Comparison of ENCODE assay signal across 22 mouse cellular contexts in the genomic region with DNA sequence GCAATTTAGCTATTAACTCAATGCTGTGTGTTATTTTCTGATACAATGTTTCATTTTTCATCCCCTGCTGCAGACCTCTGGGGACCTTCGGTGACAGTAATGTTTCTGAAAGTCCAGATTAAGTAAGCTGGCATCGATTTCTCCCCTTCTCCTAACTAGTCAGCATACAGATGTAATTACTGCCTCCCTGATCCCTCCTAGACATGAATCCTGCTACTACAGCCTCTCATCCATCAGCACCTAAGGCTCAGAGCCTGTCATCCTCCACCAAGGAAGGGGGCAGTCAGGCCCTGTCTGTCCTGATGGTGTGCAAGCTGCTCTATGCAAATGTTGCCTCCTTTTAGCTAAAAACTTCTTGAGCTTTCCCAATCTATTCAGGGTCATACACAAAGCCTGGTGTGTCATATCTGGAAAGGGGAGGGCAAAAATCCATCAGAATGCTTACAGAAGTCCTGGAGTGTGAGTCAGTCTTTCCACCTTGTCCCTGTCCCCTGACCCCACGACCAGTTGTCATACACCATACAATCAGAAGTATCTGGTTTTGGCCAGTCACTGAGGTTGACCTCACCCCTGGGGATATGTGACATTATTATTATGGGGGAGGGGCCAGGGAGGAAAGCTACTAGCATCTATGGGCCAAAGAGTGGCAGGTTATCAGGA.
DNase-seq lines count a peak whose midpoint lies in the region; ATAC-seq and TF ChIP-seq lines count a peak whose summit lies in the region.
"Had no signal": no experiment of that assay in that cellular context is flagged by ENCODE, and none has a peak within 500 bp of the region (broad histone marks: within the 10 kb centered on the region; RNA-seq: fewer than 3 reads in every experiment).

No protein-coding gene starts in this region.

- WGBS in hindbrain, embryonic 12.5 days = 80% methylated on average over 3 of the region's 3 CpGs
- WGBS in hindbrain, embryonic 10.5 days = 84% methylated on average over 3 of the region's 3 CpGs

- no peak for TF ChIP-seq CTCF in brain, embryonic 14.5 days (IDR thresholded peaks at IDR 0.05; ENCODE audit: borderline replicate concordance, extremely low read depth, insufficient read depth, insufficient read length)
- no peak for TF ChIP-seq CTCF in gastrocnemius, adult 2 months (IDR thresholded peaks at IDR 0.05)

- H3K36me3 ChIP-seq in hindbrain, embryonic 12.5 days = no peaks in the 10 kb centered on the region
- no peaks in the 10 kb centered on the region for H3K36me3 ChIP-seq in hindbrain, embryonic 10.5 days
- H3K36me3 ChIP-seq: embryonic facial prominence, embryonic 15.5 days; forebrain, embryonic 10.5 days; G1E; heart, embryonic 10.5 days had no signal

- intact Hi-C loops in gastrocnemius, adult 2 months (cut with DNase I) = no loop called here

- no peak for TF ChIP-seq POLR2A in brain, embryonic 14.5 days (IDR thresholded peaks at IDR 0.05; ENCODE audit: borderline replicate concordance, extremely low read depth, insufficient read depth, insufficient read length, poor library complexity, severe bottlenecking)

- DNase-seq in hindbrain, embryonic 10.5 days (ENCODE audit: low spot score) = no peak
- DNase-seq in adrenal gland, postnatal 10 days = peak; percentile 18
- DNase-seq in brain, embryonic 14.5 days (ENCODE audit: low read depth) = peak; percentile 1
- DNase-seq in spleen, postnatal 36 days (ENCODE audit: low spot score in 2 of 2) = no peak
- no peak for DNase-seq in gastrocnemius, adult 2 months
- DNase-seq: cerebellum, adult 11 months; cerebellum, adult 8-10 months; cerebellum, postnatal 14 days; embryo, embryonic 11 days; gastrocnemius, postnatal 36 days; heart, adult 11 months; heart, postnatal 10 days; heart, postnatal 4 days; kidney, adult 2 months had no signal

- no peak overlapping the region for H3K27ac ChIP-seq in hindbrain, embryonic 12.5 days
- no peak overlapping the region for H3K27ac ChIP-seq in hindbrain, embryonic 10.5 days
- no peak overlapping the region for H3K27ac ChIP-seq in gastrocnemius, adult 2 months
- H3K27ac ChIP-seq: embryonic facial prominence, embryonic 15.5 days; forebrain, embryonic 10.5 days; heart, embryonic 10.5 days had no signal

- no peaks in the 10 kb centered on the region for H3K27me3 ChIP-seq in hindbrain, embryonic 12.5 days
- H3K27me3 ChIP-seq in hindbrain, embryonic 10.5 days (ENCODE audit: insufficient read depth, poor library complexity, severe bottlenecking) = no peaks in the 10 kb centered on the region
- H3K27me3 ChIP-seq: embryonic facial prominence, embryonic 15.5 days had no signal

- ATAC-seq in hindbrain, embryonic 12.5 days (ENCODE audit: low FRiP score) = peak; percentile 56; the same call in 1 of the 2 replicates
- ATAC-seq: forebrain, embryonic 14.5 days; intestine, embryonic 16.5 days had no signal

- H3K4me2 ChIP-seq in hindbrain, embryonic 12.5 days (replicated peaks) = no peak overlapping the region
- H3K4me2 ChIP-seq: embryonic facial prominence, embryonic 15.5 days had no signal

- no peaks in the 10 kb centered on the region for H3K9me3 ChIP-seq in hindbrain, embryonic 12.5 days (replicated peaks)
- H3K9me3 ChIP-seq in hindbrain, embryonic 10.5 days = no peaks in the 10 kb centered on the region
- H3K9me3 ChIP-seq: embryonic facial prominence, embryonic 15.5 days; forebrain, embryonic 10.5 days; heart, embryonic 10.5 days had no signal

- no peak overlapping the region for H3K4me3 ChIP-seq in hindbrain, embryonic 12.5 days
- no peak overlapping the region for H3K4me3 ChIP-seq in hindbrain, embryonic 10.5 days
- H3K4me3 ChIP-seq in gastrocnemius, adult 2 months = no peak overlapping the region
- H3K4me3 ChIP-seq: embryonic facial prominence, embryonic 15.5 days; erythroblast, embryonic 14.5 days; forebrain, embryonic 10.5 days; heart, embryonic 10.5 days had no signal

- H3K9ac ChIP-seq in hindbrain, embryonic 12.5 days = no peak overlapping the region
- H3K9ac ChIP-seq: embryonic facial prominence, embryonic 15.5 days had no signal

- no peaks in the 10 kb centered on the region for H3K4me1 ChIP-seq in hindbrain, embryonic 12.5 days
- no peaks in the 10 kb centered on the region for H3K4me1 ChIP-seq in hindbrain, embryonic 10.5 days (replicated peaks)
- H3K4me1 ChIP-seq: embryonic facial prominence, embryonic 15.5 days; forebrain, embryonic 10.5 days; heart, embryonic 10.5 days had no signal

Comparison
In these comparisons a context has a peak if more than half of its experiments do, and no peak if none do; other contexts are left out.
1. DNase-seq: peak in adrenal gland, postnatal 10 days (single experiment) and brain, embryonic 14.5 days (single experiment); none in hindbrain, embryonic 10.5 days (single experiment), spleen, postnatal 36 days (0 of 2) and gastrocnemius, adult 2 months (single experiment).